Mouse (Mus musculus): ENCODE measurements at regions not wholly inside any gene's neighbourhood (a gene's known extent, or its start where the extent isn't known, plus 50 kb on each side); places are given as distances from the start of the nearest gene placed in this dataset.
A peak's percentile ranks its signal among the peaks of the same experiment; 100 is the strongest.

DNA sequence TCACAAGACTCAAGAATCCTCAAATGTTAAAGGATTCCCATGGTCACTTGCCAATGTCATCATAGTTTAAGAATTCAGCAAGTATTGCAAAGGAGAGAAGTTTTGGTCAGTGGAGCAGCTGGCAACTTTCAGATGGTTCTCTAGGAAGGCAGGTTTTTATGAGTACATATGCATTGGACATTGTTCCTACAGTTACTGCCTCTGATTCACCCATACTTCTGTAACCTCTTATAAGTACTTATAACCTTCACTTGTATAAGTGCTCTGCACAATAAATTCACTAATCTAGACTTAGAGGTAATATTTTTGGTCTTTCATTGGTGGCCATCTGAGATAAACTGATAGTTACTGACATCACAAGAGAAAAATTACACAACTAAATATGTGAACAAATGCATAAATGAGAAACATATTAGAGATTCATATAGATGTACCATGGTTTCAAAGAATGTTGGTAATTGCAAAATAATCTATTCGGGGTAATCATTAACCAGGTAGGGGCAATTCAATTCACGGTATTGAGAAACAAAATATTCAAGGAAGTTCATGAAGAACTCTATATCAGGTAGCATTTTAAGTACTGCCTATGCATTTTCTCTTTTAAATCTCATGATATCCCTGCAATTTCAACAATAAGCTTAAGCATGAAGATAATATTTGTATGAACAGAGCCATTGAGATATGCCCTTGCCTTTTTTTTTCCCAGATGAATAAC lies 1059.6 kb downstream of the Pla2g4a start:
- DNase-seq (ENCODE audit: low read depth, low spot score): no peak

DNA sequence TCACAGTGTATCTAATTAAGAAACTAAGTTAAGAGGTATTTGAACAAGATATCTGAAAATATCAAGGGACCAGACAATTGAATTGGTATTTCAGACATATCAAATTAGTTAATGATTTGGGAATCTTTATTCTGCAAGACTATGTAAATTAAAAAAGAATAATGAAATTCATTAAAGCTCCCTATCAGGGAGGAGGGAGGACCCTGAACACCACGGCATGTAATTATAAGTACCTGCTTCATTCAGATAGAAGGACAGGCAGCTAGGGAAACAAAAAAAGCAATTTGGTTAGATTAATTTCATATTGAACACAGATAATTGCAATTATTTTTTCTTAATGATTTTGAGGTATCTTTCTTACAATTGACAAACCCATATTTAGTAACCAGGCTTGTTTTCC lies 1090.3 kb downstream of the Pla2g4a start:
- no peak for DNase-seq (ENCODE audit: low read depth, low spot score)

- no peak for DNase-seq (ENCODE audit: low read depth, low spot score)
Observed at GRCm38 (mm10) chr1:148863582-148863981, 1097.5 kb downstream of the Pla2g4a start.

GRCm38 (mm10) chr1:148852990-148853389 lies 1108.1 kb downstream of the Pla2g4a start:
- no peak for DNase-seq (ENCODE audit: low read depth, low spot score)

DNA sequence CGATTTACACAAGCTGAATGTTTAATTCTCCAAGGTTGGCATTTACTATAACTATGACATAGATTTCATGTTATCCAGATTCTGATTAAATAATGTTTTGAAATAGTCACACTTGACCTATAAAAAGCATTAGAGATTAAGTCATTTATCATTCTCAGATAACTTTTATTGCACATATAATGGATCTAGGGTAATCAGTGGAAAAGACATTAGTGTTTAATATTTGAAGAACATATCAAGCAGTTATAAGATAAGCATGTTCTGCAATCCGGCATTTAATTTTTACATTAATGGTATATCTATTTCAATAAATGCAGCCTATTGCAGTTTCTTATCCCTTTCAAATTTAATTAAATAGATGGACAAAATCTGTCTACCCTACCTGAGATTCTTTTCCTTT lies 1114.5 kb downstream of the Pla2g4a start:
- no peak for DNase-seq (ENCODE audit: low read depth, low spot score)

- no peak for DNase-seq (ENCODE audit: low read depth, low spot score)
Observed at GRCm38 (mm10) chr1:148823146-148823545, 1137.9 kb downstream of the Pla2g4a start.

DNA sequence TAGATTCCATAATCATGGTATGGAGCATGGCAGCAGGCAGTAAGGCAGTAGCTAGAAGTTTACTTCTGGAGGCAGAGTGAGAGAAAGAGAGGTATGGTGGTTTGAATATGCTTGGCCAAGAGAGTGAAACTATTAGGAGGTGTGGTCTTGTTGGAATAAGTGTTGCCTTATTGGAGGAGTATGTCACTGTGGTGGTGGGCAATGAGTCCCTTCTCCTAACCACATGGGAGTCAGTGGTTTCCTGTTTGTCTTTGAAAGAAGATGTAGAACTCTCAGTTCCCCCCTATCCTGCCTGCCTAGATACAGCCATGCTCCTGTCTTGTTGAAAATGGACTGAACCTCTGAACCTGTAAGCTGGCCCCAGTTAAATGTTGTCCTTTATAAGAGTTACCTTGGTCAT lies 1152.4 kb downstream of the Pla2g4a start:
- DNase-seq (ENCODE audit: low read depth, low spot score): no peak

GRCm38 (mm10) chr1:148797110-148797509 lies 1164.0 kb downstream of the Pla2g4a start:
- no peak for DNase-seq (ENCODE audit: low read depth, low spot score)

DNA sequence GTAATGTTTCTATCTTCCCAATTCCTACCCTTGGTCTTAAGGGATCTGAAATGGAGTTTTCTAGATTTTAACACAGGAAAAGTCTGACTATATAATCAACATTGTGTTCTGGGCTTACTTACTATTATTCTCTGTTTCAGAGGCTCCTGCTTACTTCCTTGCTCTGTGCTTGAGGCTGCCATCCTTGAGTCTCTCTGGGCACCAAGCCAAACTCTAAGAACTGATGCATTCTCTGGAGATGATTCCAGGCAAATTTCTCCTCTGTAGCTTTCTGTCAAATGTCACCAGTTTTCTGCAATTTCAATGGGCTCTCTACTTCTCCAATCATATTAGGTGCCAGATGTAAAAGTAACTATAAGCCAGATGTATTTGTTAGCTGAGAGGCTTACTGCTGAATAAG lies 1210.3 kb downstream of the Pla2g4a start:
- DNase-seq (ENCODE audit: low read depth, low spot score): no peak

DNA sequence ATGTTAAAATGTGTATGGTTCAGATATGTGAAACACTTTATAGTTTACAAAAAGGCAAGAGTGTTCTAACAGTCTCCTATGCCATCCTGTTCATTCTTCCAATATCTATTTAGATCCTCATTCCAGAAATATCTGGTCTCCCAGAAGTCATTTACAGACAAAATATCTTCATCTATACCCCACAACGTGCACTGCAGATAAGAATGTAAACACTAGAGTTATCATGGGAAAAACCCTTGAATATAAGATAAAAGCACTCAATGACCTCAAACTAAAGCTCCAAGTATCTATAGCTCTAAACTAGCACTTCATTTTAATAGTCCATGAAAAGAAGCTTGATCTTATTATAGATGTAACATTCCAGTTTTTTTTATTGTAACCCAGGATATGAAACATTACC lies 1239.0 kb downstream of the Pla2g4a start:
- DNase-seq (ENCODE audit: low read depth, low spot score): no peak

DNA sequence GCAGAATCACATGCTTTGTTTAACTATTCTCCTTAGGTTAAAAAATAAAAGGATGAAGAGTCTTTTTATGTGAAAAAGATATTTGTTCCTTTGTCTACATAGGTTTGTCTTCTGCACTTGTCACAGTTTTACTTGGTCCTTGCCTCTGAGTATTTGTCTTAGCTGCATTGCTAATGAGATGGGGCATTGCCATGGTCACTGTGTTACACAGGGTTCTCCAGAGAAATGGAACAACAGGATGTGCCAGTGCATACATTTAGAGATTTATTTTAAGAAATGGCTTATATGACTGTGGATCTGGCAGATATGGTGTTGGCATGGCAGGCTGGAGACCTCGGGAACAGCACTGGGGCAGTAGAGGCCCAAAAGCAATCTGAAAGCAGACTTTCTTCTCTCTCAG lies 1239.7 kb downstream of the Pla2g4a start:
- no peak for DNase-seq (ENCODE audit: low read depth, low spot score)

- no peak for DNase-seq (ENCODE audit: low read depth, low spot score)
Observed at GRCm38 (mm10) chr1:148720980-148721379, 1240.1 kb downstream of the Pla2g4a start.

DNA sequence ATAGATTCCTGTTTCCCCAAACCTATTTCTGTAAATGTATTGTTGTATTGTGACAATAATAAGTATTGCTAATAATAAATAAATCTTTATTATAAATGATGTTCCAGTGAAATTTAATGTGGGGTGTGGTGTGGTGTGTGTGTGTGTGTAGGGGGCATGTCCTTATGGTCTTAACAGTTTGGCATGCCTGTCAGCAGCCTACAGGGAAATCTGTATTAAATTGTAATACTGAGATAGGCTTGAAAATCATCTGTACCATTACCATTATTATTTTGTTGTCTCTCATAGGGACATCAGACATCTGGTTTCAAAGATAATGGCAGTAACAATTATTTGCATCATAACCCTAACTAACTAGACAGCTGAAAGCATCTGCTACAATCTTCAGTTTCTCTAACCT lies 1253.0 kb downstream of the Pla2g4a start:
- peak; percentile 16 for DNase-seq (ENCODE audit: low read depth, low spot score)

GRCm38 (mm10) chr1:148707657-148708056 lies 1253.4 kb downstream of the Pla2g4a start:
- DNase-seq (ENCODE audit: low read depth, low spot score): no peak

- no peak for DNase-seq (ENCODE audit: low read depth, low spot score)
Observed at GRCm38 (mm10) chr1:148706271-148706807, 1254.8 kb downstream of the Pla2g4a start.

GRCm38 (mm10) chr1:148700599-148700954 lies 1260.5 kb downstream of the Pla2g4a start:
- DNase-seq (ENCODE audit: low read depth, low spot score): no peak

DNA sequence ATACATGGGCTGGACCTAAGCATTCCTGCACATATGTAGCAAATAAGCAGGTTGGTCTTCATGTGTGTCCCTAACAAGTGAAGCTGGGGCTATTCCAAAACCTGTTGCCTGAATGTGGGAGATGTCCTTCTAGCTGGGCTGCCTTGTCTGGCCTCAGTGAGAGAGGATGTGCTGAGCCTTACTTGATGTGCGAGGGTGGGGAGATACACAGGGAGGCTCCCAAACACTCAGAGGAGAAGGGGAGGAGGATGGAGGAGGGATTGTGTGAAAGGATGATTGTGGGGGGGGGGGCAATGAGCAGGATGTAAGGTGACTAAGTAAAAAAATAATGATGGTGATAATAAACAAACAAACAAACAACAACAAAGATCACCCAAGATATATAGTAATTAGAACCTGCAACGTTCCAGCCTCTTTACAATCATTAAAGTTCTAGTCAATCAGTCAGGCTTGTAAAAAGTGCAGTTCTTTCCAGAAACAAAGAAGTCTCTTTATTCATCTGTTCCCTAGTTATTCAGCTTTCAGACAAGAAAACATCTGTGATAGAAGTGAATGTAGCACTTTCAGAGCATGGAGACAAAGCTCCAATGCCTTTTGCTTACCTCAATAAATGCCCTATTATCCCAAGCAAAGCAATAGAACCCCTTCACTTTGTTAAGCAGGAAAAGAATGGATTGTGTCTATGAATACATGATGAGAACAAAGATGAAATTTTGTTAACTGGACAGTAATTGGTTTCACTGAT lies 1261.1 kb downstream of the Pla2g4a start:
- no peak for DNase-seq (ENCODE audit: low read depth, low spot score)

DNA sequence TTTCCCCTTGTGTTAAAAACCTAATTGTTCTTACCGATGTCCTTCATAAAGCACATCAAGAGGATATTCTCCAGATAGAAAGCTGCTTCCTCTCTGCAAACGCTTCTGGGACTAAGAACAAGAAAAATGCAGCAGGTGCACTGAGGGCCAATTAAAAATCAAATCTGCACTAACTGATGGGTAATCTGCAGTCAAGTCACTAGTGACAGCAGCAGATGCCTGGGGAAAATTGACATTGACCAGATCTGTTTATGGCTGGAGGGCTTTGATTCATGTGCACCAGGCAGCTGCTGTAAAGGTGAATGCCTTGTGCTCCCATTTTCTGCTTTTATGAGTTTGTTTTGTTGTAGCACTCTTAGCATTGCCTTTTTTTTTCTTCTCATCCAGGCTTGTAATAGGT lies 1271.0 kb downstream of the Pla2g4a start:
- DNase-seq (ENCODE audit: low read depth, low spot score): no peak

GRCm38 (mm10) chr1:148689618-148690017 lies 1271.5 kb downstream of the Pla2g4a start:
- no peak for DNase-seq (ENCODE audit: low read depth, low spot score)

DNA sequence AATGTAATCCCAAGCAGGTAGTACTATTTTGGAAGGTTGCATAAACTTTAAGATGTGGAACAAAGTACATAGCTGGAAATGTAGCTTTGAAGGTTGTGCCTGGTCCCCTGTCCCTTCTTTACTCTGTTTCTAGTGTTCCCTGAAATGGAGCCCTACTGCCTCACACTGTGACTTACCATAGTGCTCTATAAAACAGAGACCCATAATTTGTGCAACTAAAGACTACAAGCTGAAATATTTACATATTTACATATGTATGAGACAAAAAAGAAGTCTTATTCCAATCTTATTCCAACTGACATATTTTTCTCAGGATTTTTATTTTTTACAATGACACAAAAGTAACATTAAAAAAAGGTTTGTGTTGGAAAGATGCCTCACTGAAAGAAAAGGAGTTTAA lies 1285.6 kb downstream of the Pla2g4a start:
- DNase-seq (ENCODE audit: low read depth, low spot score): no peak

DNA sequence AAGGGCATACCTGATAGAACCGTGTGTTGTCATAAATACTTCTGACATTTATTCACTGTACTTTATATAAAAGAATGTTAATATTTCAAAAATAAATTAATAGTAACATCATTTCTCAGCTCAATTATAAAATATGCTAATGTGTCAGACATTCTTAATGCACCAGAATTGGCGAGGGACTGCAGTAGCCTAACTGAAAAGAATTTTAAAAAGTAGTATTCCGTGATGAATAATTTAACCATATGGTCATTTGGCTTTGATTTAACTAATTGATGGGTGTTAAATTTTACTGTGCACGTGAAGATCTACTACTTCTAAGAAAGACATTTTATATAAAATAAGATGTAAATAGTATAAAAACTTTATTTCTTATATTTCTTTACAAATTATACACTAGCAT lies 1296.7 kb downstream of the Pla2g4a start:
- no peak for DNase-seq (ENCODE audit: low read depth, low spot score)

GRCm38 (mm10) chr1:148656990-148657389 lies 1304.1 kb downstream of the Pla2g4a start:
- DNase-seq (ENCODE audit: low read depth, low spot score): no peak
